Mouse (Mus musculus) cortical plate, adult 2 months (tissue): ENCODE results near the gene Rspry1. TPM values are rescaled to one million over a fixed set of nuclear protein-coding genes. Genes with fewer than 3 reads are reported as not detected.

Source experiments
- H3K27ac ChIP-seq: fragments of 200-500 bp; 2 replicates; pipeline ENCODE4 v1.5.1; 2012; ENCODE audit warnings: low read length, control low read depth, inconsistent platforms; ENCODE audit not compliant: insufficient read depth
- H3K4me1 ChIP-seq: fragments of 200-500 bp; 2 replicates; pipeline ENCODE4 v1.6.1; 2011; ENCODE audit warnings: low read length; ENCODE audit not compliant: control insufficient read depth, insufficient read depth
- H3K4me3 ChIP-seq: fragments of 200-500 bp; 2 replicates; pipeline ENCODE4 v1.5.1; 2011; ENCODE audit warnings: mild to moderate bottlenecking, low read length, control low read depth; ENCODE audit not compliant: insufficient read depth
- CTCF ChIP-seq: fragments of 200-500 bp; IDR thresholded peaks from 2 replicates; pipeline ENCODE4 v1.5.1; 2011; ENCODE audit warnings: mild to moderate bottlenecking, control low read depth, low read length; ENCODE audit not compliant: insufficient read depth; ENCODE audit errors: extremely low read depth
- POLR2A ChIP-seq: fragments of 200-500 bp; IDR thresholded peaks from 2 replicates; pipeline ENCODE4 v1.6.1; 2011; ENCODE audit warnings: mild to moderate bottlenecking, low read length, control low read depth; ENCODE audit not compliant: insufficient read depth; ENCODE audit errors: extremely low read depth
- polyA plus RNA-seq: library from polyadenylated mRNA; depleted of rRNA; stranded (reverse); fragments of >200 nt; gene quantifications from 2 replicates; pipeline ENCODE4 v1.2.3, GENCODE M21; 2012; rRNA removed

Gene Rspry1
- polyA plus RNA-seq, 1 experiment, result 19.8 TPM

- Histone ChIP-seq H3K4me3 (no peak overlapping the region), H3K4me1 (no peaks in the 10 kb centered on the region), H3K27ac (no peak overlapping the region)
- TF ChIP-seq POLR2A (no peak), CTCF (no peak)
These were observed 105.1 kb downstream of the Rspry1 start for GRCm38 (mm10) chr8:94706732-94707395.

Other genes starting within 250 kb of the Rspry1 start
- 90.6 and 97.8 TPM in 2 replicates for gene Herpud1, start 215.5 kb upstream of the Rspry1 start, polyA plus RNA-seq
- gene Nlrc5, start 167.6 kb upstream of the Rspry1 start, polyA plus RNA-seq, result 0.94 and 1.0 TPM in 2 replicates
- 26.7 and 28.2 TPM in 2 replicates for gene Cpne2, start 68.9 kb upstream of the Rspry1 start, polyA plus RNA-seq
- 50.2 and 51.1 TPM in 2 replicates for gene Fam192a, start 60 bp downstream of the Rspry1 start, polyA plus RNA-seq
- 234 and 235 TPM in 2 replicates for gene Arl2bp, start 64.7 kb downstream of the Rspry1 start, polyA plus RNA-seq
- 165 and 190 TPM in 2 replicates for gene Pllp, start 94.3 kb downstream of the Rspry1 start, polyA plus RNA-seq
- 0.33 and 0.34 TPM in 2 replicates for gene Ccl22, start 143.7 kb downstream of the Rspry1 start, polyA plus RNA-seq
- 654 and 664 TPM in 2 replicates for gene Cx3cl1, start 170.1 kb downstream of the Rspry1 start, polyA plus RNA-seq
- 4.4 TPM in 2 replicates for gene Ccl17, start 208.5 kb downstream of the Rspry1 start, polyA plus RNA-seq
- gene Coq9, start 236.4 kb downstream of the Rspry1 start, polyA plus RNA-seq, result 103 and 110 TPM in 2 replicates
- 38.2 and 39.1 TPM in 2 replicates for gene Ciapin1, start 236.4 kb downstream of the Rspry1 start, polyA plus RNA-seq